Mouse (Mus musculus): ENCODE data around the gene Irx5. TPM values are rescaled to one million over a fixed set of nuclear protein-coding genes. Genes with fewer than 3 reads are reported as not detected.

Gene Irx5
- polyA plus RNA-seq, 1 experiment from 2014 or later: 5.7 TPM

DNA sequence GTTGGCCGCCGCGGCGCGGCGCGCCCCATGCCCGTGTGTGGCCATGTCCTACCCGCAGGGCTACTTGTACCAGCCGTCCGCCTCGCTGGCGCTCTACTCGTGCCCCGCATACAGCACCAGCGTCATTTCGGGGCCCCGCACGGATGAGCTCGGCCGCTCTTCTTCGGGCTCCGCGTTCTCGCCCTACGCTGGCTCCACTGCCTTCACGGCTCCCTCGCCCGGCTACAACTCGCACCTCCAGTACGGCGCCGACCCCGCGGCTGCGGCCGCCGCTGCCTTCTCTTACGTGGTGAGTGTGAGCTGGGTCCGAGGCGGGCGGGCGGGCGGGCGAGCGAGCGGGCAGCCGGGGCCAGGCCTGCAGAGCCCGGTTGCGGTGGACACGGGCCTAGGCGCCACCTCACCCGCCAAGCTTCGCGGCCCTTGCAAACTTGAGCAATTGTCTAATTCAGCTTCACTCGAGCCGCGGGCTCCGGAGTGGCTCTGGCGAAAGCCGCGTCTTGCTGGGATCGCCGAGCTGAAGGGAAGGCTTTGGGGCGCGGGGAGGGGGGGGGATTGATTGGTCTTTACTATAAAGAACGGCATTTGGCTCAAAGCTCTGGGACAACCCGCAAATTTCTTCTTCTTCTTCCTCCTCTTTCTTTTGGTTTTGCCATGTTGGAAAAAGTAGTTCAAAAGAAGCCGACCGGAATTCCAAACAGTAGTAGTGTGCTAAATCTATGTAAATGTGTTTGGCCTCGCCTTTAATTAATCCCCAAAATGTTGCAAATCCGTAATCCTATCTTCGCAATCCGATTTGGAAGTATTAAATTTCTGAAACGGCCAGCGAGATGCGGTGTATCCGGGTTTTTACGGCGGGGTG is 945 bp downstream of the Irx5 start:
- Histone ChIP-seq H3K4me1 (ENCODE audit: control insufficient read depth, insufficient read depth, low read length) (peaks cover 12% of the 10 kb centered on the region; the same call in 1 of the 2 replicates), H3K27me3 (ENCODE audit: control insufficient read depth, insufficient read depth, low read length) (peaks cover 24% of the 10 kb centered on the region), H3K9ac (replicated peaks; ENCODE audit: low read depth, low read length) (peak overlapping the region; percentile 71), H3K27ac (ENCODE audit: low read depth, low read length) (peak overlapping the region; percentile 82), H3K9me3 (ENCODE audit: control insufficient read depth, low read length) (no peaks in the 10 kb centered on the region), H3K4me2 (ENCODE audit: low read depth, low read length) (peak overlapping the region; percentile 78), H3K36me3 (ENCODE audit: control insufficient read depth, insufficient read depth, low read length) (no peaks in the 10 kb centered on the region), H3K4me3 (ENCODE audit: low read depth, low read length) (peak overlapping the region; percentile 55)
- WGBS: 1% methylated on average over 70 of the region's 80 CpGs
- no peak for ATAC-seq (ENCODE audit: low read depth)

DNA sequence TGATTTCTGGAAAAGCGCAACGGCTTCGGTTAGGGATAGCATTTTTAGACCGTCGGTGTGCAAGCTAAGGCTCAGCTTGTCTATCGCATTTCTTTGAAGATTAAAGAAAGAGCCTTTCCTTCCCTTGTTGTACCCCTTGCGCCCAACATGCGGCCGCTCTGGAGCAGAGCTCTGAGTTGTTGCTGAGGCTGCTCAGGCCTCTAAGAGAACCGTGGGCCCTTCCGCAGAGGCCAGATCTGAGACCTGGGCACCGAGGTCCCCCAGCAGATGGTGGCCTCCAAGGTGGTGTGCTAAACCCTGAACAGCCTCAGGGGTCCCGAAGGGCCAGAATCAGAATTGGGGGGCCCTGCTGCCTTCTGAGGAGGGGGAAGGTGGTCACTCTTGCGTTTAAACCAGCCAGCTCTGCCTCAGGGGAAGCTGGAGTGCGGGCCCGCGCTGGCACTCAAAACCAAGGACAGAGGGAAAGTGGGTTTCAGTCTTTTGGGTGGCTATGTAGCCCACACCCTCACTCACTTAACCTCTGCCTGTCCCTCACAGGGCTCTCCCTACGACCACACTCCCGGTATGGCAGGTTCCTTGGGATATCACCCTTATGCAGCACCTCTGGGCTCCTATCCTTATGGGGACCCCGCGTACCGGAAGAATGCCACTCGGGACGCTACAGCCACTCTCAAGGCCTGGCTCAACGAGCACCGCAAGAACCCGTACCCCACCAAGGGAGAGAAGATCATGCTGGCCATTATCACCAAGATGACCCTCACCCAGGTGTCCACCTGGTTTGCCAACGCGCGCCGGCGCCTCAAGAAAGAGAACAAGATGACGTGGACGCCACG is 1.8 kb downstream of the Irx5 start:
- H3K27me3 ChIP-seq (ENCODE audit: control insufficient read depth, insufficient read depth, low read length): peaks cover 21% of the 10 kb centered on the region
- H3K4me1 ChIP-seq (ENCODE audit: control insufficient read depth, insufficient read depth, low read length): peaks cover 12% of the 10 kb centered on the region; the same call in 1 of the 2 replicates
- no peaks in the 10 kb centered on the region for H3K9me3 ChIP-seq (ENCODE audit: control insufficient read depth, low read length)
- H3K4me2 ChIP-seq (ENCODE audit: low read depth, low read length): peak overlapping the region; percentile 78
- H3K36me3 ChIP-seq (ENCODE audit: control insufficient read depth, insufficient read depth, low read length): no peaks in the 10 kb centered on the region
- WGBS: 2% methylated on average over 35 of the region's 35 CpGs
- no peak overlapping the region for H3K27ac ChIP-seq (ENCODE audit: low read depth, low read length)
- H3K4me3 ChIP-seq (ENCODE audit: low read depth, low read length): peak overlapping the region; percentile 55
- no peak for ATAC-seq (ENCODE audit: low read depth)
- peak overlapping the region; percentile 71 for H3K9ac ChIP-seq (replicated peaks; ENCODE audit: low read depth, low read length)

DNA sequence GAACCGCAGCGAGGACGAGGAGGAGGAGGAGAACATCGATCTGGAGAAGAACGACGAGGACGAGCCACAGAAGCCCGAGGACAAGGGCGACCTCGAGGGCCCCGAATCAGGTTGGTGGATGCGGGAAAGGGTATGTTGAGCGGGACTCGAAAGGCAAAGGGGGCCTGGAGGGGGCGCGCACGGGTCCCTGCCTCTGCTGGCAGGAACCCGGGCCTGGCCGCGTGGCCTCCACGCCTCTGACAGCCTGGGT is 2.3 kb downstream of the Irx5 start:
- Histone ChIP-seq H3K4me3 (ENCODE audit: low read depth, low read length) (peak overlapping the region; percentile 55), H3K36me3 (ENCODE audit: control insufficient read depth, insufficient read depth, low read length) (no peaks in the 10 kb centered on the region), H3K4me2 (ENCODE audit: low read depth, low read length) (peak overlapping the region; percentile 78), H3K9me3 (ENCODE audit: control insufficient read depth, low read length) (no peaks in the 10 kb centered on the region), H3K9ac (replicated peaks; ENCODE audit: low read depth, low read length) (peak overlapping the region; percentile 47), H3K4me1 (ENCODE audit: control insufficient read depth, insufficient read depth, low read length) (peaks cover 12% of the 10 kb centered on the region; the same call in 1 of the 2 replicates), H3K27ac (ENCODE audit: low read depth, low read length) (no peak overlapping the region), H3K27me3 (ENCODE audit: control insufficient read depth, insufficient read depth, low read length) (peaks cover 26% of the 10 kb centered on the region)
- 3% methylated on average over 18 of the region's 21 CpGs for WGBS
- ATAC-seq (ENCODE audit: low read depth): no peak

DNA sequence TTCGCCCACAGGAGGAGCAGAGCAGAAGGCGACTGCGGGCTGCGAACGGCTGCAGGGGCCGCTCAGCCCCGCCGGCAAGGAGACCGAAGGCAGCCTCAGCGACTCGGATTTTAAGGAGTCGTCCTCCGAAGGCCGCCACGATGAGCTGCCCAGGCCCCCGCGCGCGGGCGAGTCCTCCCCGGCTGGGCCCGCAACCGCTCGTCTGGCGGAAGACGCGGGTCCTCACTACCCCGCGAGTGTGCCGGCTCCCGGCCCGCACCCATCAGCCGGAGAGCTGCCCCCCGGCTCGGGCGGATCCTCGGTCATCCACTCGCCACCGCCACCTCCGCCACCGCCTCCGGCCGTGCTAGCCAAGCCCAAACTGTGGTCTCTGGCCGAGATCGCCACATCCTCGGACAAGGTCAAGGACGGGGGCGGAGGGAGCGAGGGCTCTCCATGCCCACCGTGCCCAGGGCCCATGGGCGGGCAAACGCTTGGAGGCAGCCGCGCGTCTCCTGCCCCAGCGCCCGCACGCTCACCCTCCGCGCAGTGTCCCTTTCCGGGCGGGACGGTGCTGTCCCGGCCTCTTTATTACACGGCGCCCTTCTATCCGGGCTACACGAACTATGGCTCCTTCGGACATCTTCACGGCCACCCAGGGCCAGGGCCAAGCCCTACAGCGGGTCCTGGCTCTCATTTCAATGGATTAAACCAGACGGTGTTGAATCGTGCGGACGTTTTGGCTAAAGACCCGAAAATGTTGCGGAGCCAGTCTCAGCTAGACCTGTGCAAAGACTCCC is 2.8 kb downstream of the Irx5 start:
- no peaks in the 10 kb centered on the region for H3K9me3 ChIP-seq (ENCODE audit: control insufficient read depth, low read length)
- H3K4me1 ChIP-seq (ENCODE audit: control insufficient read depth, insufficient read depth, low read length): peaks cover 13% of the 10 kb centered on the region; the same call in 1 of the 2 replicates
- under 1% methylated on average over 74 of the region's 77 CpGs for WGBS
- H3K4me3 ChIP-seq (ENCODE audit: low read depth, low read length): peak overlapping the region; percentile 55
- peak overlapping the region; percentile 78 for H3K4me2 ChIP-seq (ENCODE audit: low read depth, low read length)
- peak overlapping the region; percentile 47 for H3K9ac ChIP-seq (replicated peaks; ENCODE audit: low read depth, low read length)
- no peaks in the 10 kb centered on the region for H3K36me3 ChIP-seq (ENCODE audit: control insufficient read depth, insufficient read depth, low read length)
- ATAC-seq (ENCODE audit: low read depth): no peak
- no peak overlapping the region for H3K27ac ChIP-seq (ENCODE audit: low read depth, low read length)
- H3K27me3 ChIP-seq (ENCODE audit: control insufficient read depth, insufficient read depth, low read length): peaks cover 26% of the 10 kb centered on the region

DNA sequence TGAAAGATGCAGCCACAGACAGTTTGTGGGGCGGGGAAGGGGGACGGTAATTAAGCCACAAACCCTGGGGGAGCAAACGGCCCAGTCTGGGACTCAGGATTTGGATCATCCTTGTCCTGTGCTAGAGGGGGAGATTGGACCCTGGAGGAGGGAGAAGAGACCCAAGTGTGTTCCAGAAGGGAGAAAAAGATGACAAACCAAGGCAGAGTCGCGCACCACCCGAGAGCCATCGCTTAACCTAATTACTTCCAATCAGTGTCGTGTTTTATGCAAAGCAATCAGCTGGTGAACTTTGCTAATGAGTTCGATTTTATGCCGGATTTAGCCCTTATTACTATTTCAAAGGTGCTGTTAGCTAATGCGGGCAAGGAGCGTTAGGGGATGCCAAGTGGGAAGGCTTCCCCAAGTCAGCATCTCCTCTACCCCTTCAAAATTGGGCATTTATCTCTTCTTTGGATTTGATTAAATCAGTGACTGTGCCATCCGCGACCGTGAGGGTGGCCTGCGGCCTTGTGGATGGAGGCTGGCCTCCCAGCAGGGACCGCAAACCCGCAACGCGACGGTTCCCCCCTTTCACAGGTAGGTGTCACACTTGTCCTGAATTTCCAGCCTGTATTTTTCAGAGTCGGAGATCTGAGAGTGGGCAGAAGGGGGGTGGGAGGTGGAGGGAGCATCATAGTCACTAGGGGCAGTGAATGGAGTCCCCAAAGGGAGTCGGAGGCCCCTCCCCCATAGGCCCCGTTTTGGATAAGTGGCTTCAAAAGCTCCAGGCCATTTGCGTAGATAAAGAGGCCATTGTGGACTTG is 4.3 kb downstream of the Irx5 start:
- H3K4me2 ChIP-seq (ENCODE audit: low read depth, low read length): peak overlapping the region; percentile 38
- peak overlapping the region; percentile 20 for H3K4me3 ChIP-seq (ENCODE audit: low read depth, low read length)
- 0 out of 2 replicates have a peak overlapping the region, but pooled peaks have one; percentile 21 for H3K9ac ChIP-seq (replicated peaks; ENCODE audit: low read depth, low read length)
- peaks cover 25% of the 10 kb centered on the region for H3K27me3 ChIP-seq (ENCODE audit: control insufficient read depth, insufficient read depth, low read length)
- ATAC-seq (ENCODE audit: low read depth): peak; percentile 42
- peaks cover 17% of the 10 kb centered on the region; the same call in 1 of the 2 replicates for H3K4me1 ChIP-seq (ENCODE audit: control insufficient read depth, insufficient read depth, low read length)
- H3K36me3 ChIP-seq (ENCODE audit: control insufficient read depth, insufficient read depth, low read length): no peaks in the 10 kb centered on the region
- WGBS: under 1% methylated on average over 25 of the region's 25 CpGs
- no peaks in the 10 kb centered on the region for H3K9me3 ChIP-seq (ENCODE audit: control insufficient read depth, low read length)
- peak overlapping the region; percentile 59; the same call in 1 of the 2 replicates for H3K27ac ChIP-seq (ENCODE audit: low read depth, low read length)

DNA sequence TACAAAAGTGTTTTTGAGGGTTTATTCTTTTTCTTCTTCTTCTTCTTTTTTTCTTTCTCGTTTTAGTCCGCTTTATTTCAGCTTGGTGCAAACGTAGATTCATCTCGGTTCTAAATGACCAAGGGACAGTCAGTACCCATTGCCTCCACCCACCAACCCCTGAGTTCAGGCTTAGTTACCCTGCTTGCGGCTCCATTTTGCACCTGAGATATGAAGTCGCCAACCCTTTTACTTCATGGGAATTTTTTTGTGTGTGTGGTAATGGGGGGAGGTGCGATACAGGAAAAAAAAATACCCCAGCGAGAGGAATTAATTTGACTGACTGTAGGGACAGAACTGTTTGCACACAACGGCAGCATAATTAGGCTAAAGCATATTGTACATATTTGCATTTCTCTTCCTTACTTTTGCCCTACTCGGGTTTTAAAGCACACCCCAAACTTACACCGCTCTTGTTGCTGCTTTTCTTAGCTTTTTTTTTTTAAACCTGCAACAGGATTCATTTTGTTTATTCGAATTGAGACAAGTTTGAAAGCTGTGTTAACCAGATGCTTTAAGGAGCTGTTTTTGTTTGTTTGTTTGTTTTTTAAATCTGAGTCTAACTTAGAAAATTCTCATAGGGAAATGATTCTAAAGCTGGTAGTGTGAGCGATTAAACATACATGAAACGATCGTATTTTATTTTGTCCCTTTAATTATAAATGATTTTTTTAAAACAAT is 5.1 kb downstream of the Irx5 start:
- H3K4me2 ChIP-seq (ENCODE audit: low read depth, low read length): peak overlapping the region; percentile 38
- H3K9ac ChIP-seq (replicated peaks; ENCODE audit: low read depth, low read length): no peak overlapping the region
- H3K9me3 ChIP-seq (ENCODE audit: control insufficient read depth, low read length): no peaks in the 10 kb centered on the region
- WGBS: 1% methylated on average over 15 of the region's 15 CpGs
- peak overlapping the region; percentile 59; the same call in 1 of the 2 replicates for H3K27ac ChIP-seq (ENCODE audit: low read depth, low read length)
- H3K4me1 ChIP-seq (ENCODE audit: control insufficient read depth, insufficient read depth, low read length): peaks cover 11% of the 10 kb centered on the region; the same call in 1 of the 2 replicates
- peaks cover 22% of the 10 kb centered on the region for H3K27me3 ChIP-seq (ENCODE audit: control insufficient read depth, insufficient read depth, low read length)
- peak overlapping the region; percentile 19 for H3K4me3 ChIP-seq (ENCODE audit: low read depth, low read length)
- ATAC-seq (ENCODE audit: low read depth): no peak
- no peaks in the 10 kb centered on the region for H3K36me3 ChIP-seq (ENCODE audit: control insufficient read depth, insufficient read depth, low read length)

DNA sequence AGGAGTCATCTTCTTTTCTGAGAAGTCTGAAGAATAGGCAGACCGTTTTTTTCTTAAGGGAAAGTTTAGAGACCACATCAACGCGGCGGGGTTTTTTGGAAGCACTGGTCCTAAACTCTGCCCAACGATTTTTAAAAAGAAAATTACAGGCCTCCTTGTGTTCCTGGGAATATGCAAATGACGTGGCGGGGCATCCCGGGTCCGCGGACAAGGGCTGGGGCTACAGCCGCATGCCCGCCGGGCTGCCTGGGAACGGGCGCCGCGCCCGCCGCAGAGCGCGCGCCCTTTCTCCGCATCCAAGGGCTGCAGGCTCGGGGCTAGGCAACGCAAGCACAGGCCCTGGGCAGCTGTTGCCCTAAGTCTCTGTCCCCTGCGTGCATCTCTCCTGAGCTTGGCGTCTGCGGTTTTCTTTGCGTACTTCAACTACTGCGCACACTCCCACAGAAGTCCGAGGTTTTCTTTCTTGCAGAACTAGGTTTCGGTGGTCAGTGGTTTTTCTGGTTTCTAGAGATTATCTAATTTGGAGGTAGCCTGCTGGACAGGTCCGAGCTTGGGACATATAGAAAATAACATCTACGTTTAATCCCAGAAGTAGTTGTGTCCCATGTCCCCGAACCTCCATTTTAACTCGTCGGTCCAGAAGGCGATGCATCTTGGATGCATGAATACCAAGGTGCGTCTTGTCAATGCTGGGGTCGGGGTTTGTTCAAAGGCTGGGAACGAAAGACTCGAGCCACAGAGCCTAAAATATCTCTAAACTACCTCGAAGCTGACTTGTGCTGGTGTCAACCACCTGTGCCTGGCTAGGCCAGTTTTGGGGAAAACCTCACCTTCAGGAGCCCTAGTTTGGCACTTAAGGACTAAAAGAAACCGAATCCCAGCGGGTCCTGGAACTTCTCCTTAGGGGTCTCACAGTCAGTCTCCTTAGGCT is 6.1 kb downstream of the Irx5 start:
- peaks cover 21% of the 10 kb centered on the region for H3K27me3 ChIP-seq (ENCODE audit: control insufficient read depth, insufficient read depth, low read length)
- no peaks in the 10 kb centered on the region for H3K36me3 ChIP-seq (ENCODE audit: control insufficient read depth, insufficient read depth, low read length)
- WGBS: 2% methylated on average over 45 of the region's 45 CpGs
- peak overlapping the region; percentile 38 for H3K4me2 ChIP-seq (ENCODE audit: low read depth, low read length)
- peaks cover 9% of the 10 kb centered on the region; the same call in 1 of the 2 replicates for H3K4me1 ChIP-seq (ENCODE audit: control insufficient read depth, insufficient read depth, low read length)
- no peak for ATAC-seq (ENCODE audit: low read depth)
- peak overlapping the region; percentile 22 for H3K4me3 ChIP-seq (ENCODE audit: low read depth, low read length)
- peak overlapping the region; percentile 6; the same call in 1 of the 2 replicates for H3K27ac ChIP-seq (ENCODE audit: low read depth, low read length)
- peak overlapping the region; percentile 39 for H3K9ac ChIP-seq (replicated peaks; ENCODE audit: low read depth, low read length)
- no peaks in the 10 kb centered on the region for H3K9me3 ChIP-seq (ENCODE audit: control insufficient read depth, low read length)
